Mouse (Mus musculus) large intestine, adult 2 months (tissue): ENCODE results near the gene Cct5. TPM values are rescaled to one million over a fixed set of nuclear protein-coding genes. Genes with fewer than 3 reads are reported as not detected.
"Not testable (repeated sequence)": the region's sequence is repeated elsewhere in the genome, so short reads cannot be mapped to it uniquely, and the experiment has no call there.

Experiments used
- DNase-seq: peaks from one replicate; pipeline ENCODE4 v3.0.0-alpha.2; 2012; ENCODE audit warnings: low read depth, low spot score
- WGBS: fragments of 180-500 bp; shearing (Covaris S2); methylation state at CpG from one replicate; pipeline ENCODE4 v1.1.7; 2018; 5-methylcytosine and 5-hydroxymethylcytosine counted together
- polyA plus RNA-seq: library from polyadenylated mRNA; depleted of rRNA; stranded (reverse); fragments of >200 nt; gene quantifications from 2 replicates; pipeline ENCODE4 v1.2.3, GENCODE M21; 2012

Cct5 gene
- polyA plus RNA-seq, 1 experiment, result 91.9 TPM

DNA sequence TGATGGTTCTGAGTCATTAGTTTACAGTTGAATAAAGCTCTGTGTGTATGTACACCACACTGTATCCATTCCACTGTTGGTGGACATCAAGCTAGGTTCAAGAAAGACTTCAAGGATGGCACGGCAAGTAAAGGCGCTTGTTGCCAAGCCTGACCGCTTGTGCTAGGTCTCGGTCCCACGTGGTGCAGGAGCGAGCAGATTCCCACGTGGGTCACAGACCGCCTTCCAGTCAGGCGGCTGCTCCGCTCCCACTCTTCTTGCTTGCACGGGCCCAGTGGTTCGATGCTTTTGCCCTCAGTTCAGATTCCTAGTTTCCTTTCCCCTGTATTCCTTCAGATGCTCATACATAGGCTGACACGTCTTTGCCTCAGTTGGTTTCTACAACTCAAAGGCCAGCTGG lies 1.5 kb upstream of the Cct5 start:
- 83% methylated on average over 13 of the region's 13 CpGs for WGBS
- no peak for DNase-seq

DNA sequence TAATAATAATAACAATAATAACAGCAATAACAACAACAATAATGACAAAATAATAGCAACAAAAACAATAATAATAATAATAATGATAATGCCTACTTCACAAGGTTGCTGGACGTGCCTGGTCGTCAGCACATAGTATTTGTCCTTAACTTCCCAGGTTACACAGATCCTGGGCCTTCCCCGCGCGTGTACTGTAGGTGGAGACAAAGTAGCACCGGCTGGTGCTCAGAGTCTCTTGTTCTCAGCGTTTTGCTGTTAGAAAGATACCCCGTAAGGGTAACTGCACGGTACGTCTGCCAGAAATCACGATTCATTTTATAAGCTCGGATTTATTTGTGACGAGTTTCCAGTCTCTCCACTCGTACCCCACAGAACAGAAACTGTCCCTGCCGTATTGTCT lies 822 bp upstream of the Cct5 start:
- WGBS, result under 1% methylated on average over 15 of the region's 15 CpGs
- peak; percentile 36 for DNase-seq

DNA sequence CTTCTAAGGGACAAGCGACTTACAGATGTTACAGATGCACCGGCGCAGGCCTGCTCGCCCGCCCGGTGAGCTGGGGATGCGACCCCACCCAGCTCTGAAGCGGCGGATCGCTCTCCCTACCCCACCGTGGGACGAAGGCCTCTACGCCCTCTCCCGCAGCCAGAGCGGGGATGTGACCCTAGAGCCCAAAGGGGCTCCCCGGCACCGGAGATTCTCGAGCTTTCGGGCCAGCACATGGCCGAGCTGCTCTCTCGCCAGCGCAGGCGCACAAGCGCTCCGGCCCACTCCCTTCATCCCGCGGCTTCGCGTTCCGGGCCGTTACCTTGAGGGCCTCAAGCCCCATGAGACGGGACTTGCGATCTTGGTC lies 342 bp downstream of the Cct5 start:
- no peak for DNase-seq
- WGBS, result under 1% methylated on average over 33 of the region's 33 CpGs

DNA sequence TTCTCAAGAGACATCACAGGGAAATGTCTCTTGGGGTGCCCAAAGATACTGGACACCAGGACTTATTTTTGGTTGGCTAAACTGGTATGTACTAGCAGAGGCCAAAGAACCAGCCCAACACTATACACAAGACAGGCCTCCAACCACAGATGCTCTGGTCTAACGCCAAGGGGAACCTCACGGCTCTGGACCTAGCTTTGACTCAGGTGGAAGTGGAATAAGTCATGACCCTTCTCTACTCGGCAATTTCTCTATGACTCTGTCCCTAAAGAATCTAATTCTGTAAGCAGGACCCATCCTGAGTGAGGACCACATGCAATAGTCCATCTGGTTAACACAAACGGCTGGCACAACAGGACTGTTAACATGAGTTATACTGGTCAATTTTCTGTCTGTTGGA lies 1.8 kb downstream of the Cct5 start:
- 29% methylated on average over 4 of the region's 4 CpGs for WGBS

DNA sequence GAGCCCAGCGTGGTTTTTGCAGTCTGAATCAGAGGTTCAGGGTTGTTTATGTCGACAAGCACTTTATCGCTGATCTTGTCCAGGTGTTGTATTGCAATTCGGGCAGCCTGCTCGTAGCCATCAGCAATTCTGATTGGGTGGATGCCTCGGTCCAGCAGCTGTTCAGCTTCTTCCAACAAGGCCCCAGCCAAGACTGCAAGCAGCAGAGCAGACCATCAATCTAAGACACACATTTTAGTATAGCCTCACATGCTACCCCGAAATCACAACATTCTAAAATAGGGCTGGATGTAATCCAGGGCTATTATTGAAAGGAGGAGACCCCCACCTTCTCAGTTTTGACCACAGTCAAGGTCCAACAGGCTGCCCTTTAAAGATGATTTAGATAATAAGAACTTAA lies 6.0 kb downstream of the Cct5 start:
- no peak for DNase-seq
- WGBS, result 70% methylated on average over 7 of the region's 7 CpGs

More for the DNA sequence above, 1.8 kb downstream of the Cct5 start:
- no peak for DNase-seq

DNA sequence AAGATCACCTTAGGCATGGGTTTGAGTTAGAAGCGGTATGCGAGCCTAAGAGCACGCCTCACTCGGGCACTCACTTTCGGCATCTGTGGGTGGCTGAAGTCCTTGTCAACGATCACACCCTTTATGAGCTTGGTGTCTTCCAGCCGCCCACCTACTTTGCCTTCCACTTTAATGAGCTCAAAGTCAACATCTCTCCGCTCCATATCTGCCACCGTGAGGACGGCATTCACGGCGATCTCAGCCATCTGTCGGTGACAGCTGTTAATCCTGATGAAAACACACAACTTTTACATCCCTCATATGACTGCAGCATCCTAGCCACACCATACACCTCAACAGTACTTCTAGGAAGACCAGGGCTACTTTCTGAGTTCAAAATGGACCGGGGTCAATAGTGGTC lies 7.3 kb downstream of the Cct5 start:
- 67% methylated on average over 14 of the region's 14 CpGs for WGBS
- DNase-seq, result no peak

DNA sequence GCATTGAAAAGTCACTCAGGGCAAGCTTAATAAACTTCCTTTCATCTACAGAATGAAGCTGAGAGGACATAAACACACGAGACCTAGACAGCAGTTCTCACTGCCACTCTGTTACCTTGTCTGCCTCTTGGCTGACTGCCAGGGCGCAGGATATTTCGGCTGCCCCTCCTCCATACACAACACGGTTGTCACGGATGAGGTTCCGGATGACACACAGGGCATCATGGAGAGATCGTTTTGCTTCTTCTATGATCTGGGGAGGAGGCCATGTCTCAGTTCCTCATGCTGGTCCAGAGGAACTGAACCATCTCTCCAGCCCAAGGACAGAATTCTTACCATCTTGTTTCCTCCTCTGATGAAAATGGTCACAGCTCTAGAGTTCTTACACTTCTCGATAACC lies 9.1 kb downstream of the Cct5 start:
- 78% methylated on average over 8 of the region's 8 CpGs for WGBS
- DNase-seq, result no peak

DNA sequence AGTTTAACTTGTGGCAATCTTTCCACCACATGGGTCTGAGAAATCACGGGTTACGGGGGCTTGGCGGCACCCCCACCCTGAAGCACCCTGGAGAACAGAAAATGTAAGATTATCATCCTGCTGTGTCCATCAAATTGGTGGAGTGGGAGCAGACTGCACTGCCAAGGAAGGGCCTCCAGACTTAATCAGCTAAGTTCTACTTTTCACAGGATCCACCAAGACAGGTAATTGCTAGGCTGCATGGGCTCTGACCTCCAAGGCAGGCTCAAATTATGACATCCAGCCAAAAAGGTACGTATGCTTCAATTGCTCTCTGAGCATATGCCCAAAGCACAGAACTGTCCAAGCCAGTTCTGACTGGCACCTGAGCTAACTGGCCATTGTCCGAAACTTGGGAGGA lies 11.4 kb downstream of the Cct5 start:
- 91% methylated on average over 5 of the region's 5 CpGs for WGBS
- no peak for DNase-seq

DNA sequence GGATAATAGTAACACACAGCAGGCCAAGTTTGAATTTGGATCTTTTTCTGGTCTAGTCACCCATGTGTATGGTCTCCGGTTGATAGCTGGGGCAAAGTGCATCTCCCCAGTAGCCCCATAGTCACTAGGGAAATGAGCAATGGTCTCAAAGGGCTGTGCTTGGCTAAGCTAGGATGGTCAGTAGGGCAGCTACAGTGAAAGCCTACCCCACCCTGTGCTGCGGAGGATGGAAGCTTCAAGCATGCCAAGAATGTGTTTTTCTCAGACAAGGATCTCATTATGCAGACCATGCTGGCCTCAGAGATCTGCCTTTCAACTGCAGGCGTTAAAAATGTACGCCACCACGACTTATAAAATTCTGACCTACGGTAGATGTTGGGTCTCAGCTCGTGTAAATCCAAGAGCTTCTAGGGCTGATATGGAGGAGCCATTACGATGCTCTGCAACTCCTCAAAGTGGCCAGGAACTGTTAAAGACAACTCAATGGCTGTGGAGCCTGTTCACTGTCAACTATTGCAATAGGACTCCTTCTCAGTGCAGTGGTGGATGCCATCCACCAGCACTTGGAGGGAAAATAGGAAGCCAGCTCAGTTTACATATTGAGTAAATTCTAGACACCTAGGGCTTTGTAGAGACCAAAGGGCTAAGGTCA lies 12.5 kb downstream of the Cct5 start:
- no peak for DNase-seq
- WGBS, result 63% methylated on average over 8 of the region's 8 CpGs

DNA sequence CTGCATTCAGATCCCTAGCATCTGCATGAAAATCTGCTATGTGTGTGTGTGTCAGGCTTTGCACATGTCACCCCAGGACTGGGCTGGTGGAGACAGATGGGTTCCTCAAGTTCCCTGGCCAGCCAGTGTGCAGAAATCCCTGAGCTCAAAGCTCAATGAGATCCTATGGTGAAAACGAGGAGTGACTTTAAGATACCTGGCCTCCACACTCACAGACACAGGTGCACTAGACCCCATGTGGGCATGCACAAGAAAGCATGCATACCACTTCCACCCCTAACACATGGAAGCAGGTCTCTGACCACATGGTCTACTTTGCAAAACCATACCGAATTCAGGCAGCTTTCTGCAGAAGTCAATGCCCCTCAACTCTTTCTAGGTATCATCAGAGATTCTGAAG lies 13.8 kb downstream of the Cct5 start:
- 60% methylated on average over 2 of the region's 2 CpGs for WGBS
- DNase-seq, result no peak

DNA sequence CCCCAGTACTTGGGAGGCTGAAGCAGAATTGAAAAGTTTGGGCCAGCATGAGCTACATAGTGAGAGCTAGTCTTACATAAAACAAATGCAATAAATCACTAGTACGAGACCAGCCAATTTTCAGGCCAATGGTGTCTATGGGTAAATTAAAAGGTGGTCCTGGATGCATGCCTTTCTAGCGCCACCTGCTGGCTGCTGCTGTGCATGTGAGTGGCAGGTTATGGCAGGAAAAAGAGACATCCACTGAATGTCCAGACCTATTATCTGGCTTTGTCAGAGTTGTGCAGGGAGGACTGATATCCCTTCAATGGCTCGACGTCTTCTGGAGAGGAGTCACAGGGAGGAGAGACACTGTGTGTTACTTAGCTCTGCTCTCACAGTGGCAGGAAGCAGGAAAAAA lies 15.1 kb downstream of the Cct5 start:
- DNase-seq, result peak; percentile 73
- WGBS, result under 1% methylated on average over 4 of the region's 4 CpGs

DNA sequence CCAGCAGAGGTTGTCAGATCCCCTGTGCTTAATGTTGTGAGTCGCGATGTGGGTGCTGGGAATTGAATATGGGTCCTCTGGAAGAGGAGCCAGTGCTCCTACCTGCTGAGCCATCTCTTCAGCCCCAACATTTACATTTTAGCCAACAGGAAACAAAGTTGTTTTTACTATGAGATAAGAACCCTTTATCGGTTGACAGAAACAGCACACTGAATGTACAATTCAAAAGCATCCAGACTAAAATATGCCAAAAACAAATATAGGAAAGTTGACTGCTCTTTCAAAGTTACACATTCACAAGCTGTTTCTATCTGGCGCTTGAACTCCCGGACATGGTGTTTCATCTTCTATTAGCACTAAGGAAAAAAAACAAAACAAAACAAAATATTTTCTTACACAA lies 15.5 kb downstream of the Cct5 start:
- DNase-seq, result no peak

DNA sequence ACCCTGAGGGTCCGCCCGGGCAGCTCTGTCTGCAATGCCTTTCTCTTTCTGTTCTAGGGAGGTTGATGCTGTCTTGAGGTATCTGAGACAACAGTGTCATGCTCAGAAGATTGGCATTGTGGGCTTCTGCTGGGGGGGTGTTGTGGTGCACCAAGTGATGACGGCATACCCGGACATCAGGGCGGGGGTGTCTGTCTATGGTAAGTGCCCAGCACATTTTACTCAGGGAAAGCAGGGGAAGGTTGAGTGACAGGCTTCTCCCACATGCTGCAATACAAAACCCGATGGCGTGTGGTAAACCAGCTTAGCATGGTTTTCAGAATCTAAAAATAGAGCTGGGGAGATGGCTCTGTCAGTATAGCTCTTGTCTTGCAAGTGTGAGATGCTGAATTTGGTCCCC lies 16.4 kb downstream of the Cct5 start:
- WGBS, result 86% methylated on average over 7 of the region's 7 CpGs

More for the DNA sequence above, 15.5 kb downstream of the Cct5 start:
- WGBS, result 68% methylated on average over 5 of the region's 5 CpGs

DNA sequence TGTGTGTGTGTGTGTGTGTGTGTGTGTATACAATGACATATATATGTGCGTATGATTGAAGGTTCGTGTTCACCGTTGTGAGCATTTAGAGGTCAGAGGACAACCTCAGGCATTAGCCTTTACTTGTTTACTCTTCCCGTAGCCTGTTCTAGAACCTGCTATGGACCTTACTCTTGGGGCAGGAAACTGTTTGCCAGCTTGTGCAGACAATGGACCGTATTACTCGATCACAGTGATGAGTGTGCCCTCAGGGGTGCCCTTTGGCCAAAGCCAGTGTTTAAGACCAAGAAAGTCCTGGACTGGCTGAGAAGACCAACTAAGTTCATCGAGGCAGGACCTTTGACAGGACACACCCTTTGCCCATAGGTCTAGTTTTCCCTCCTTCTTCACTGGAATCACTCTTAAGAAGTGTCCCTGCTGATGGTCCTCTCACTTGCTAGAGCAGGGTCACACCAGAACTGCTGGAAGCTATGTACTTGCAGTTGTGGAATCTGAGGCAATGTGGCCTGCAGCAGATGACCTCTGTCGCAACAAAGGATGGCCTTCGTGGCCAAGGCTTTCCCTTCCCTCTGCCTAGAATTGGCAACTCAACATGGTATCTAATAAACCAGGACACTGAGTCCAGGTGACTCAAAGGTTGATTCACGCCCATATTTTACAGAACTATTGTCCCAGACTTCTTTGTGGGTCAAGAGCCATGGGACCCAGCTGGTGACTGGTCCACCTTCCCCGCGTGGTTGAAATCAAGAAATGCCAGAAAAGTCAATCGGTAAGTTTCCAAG lies 18.1 kb downstream of the Cct5 start:
- no peak for DNase-seq

More for the DNA sequence above, 16.4 kb downstream of the Cct5 start:
- no peak for DNase-seq

DNA sequence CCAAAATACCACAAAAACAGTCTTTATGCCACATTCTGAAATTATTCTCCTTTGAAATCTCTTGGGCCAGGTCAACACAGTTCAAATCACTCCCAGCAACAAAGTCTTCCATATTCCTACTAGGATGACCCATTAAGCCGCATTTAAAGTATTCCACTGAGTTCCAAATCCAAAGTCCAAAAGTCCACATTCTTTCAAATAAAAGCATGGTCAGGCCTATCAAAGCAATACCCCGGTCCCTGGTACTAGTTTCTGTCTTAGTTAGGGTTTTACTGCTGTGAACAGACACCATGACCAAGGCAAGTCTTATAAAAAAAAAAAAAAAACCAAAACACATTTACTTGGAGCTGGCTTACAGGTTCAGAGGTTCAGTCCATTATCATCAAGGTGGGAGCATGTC lies 20.5 kb downstream of the Cct5 start:
- 70% methylated on average over 2 of the region's 2 CpGs for WGBS
- DNase-seq, result not testable (repeated sequence)

More for the DNA sequence above, 18.1 kb downstream of the Cct5 start:
- WGBS, result 64% methylated on average over 13 of the region's 13 CpGs

DNA sequence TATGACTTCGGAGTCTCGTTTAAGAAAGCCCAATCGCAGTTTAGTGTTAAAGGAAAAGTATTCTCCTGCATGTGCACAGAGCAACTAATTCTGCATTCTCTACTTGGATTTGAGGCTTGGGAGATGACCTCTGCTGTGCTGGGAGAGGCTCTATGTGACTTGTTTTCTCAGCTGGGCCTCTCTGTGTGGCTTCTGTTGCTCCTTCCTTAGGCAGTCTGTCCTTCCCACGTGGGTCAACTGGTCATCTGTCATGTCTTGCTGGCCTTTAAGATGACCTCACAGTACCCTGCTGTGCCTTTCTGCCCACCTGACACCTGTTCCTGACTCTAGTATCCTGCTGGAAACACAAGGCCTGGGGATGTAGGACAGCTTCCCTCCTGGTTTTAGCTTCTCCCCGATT lies 25.5 kb downstream of the Cct5 start:
- 83% methylated on average over 5 of the region's 5 CpGs for WGBS
- no peak for DNase-seq

DNA sequence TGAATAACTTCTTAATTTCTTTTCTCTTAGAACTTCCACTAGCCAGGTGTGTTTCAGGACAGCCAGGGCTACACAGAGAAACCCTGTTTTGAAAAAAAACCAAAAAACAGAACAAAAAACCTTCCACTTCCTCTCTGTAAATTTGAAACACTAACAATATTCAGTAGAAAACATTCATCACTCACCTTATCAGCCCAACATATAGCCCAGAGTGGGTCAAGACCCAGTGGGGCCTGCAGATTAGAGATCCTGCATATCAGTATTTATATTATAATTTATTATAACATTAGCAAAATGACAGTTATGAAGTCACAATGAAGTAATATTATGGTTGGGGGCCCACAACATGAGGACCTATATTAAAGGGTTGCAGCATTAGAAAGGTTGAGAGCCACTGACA lies 27.9 kb downstream of the Cct5 start:
- no peak for DNase-seq

DNA sequence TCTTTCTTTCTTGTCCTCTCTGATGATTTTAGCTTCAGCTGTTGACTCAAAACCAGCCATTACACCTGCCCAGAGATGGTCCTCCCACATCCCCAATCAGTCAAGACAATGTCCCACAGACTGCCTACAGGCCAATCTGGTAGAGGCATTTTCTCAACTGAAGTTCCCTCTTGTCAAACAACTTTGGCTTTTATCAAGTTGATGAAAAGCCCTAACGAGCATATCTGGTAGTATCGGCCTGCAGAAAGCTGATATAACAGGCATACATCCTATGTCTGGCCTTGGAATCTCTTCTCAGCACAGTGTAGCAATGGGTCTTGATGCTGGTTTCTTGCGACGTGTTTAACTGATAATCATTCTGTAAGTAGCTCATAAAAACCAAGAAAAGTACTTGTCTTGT lies 28.3 kb downstream of the Cct5 start:
- WGBS, result 92% methylated on average over 4 of the region's 4 CpGs
- DNase-seq, result no peak

DNA sequence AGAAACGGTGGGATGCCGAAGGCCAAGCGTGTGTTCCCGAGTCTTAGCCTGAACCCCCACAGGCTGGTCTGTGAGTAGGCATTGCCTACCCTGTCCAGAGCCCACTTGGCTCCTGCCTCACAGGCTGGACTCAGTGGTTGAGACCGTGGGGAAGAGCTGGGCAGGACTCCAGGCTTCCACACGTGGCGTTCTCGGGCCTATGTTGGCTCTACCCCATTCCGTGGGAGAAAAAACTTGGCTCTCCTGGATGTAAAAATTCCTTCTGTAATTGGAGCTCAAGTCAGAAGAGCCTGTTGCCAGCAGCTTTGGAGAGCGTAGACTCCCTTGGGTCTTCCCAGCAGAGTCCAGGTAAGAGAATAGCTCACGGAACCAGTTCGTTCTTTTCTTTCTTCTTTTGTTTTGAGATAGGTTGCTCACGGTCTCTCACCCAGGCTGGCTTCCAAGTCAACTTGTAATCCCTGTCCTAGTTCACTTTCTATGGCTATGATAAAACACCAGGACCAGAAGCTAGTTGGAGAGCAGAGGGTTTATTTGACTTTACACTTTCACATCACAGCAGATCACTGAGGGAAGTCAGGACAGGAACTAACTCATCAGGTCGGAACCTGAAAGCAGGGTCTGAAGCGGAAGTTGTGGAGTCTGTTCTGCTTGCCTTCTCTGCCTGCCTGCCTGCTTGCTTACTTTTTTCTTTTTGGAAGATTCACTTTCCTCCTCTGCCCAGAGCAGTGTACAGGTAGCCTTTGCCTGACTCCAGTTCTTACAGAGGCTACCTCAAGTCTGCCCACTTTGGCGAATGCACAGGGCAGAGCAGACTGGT lies 29.5 kb downstream of the Cct5 start:
- WGBS, result 85% methylated on average over 16 of the region's 16 CpGs
- DNase-seq, result no peak

DNA sequence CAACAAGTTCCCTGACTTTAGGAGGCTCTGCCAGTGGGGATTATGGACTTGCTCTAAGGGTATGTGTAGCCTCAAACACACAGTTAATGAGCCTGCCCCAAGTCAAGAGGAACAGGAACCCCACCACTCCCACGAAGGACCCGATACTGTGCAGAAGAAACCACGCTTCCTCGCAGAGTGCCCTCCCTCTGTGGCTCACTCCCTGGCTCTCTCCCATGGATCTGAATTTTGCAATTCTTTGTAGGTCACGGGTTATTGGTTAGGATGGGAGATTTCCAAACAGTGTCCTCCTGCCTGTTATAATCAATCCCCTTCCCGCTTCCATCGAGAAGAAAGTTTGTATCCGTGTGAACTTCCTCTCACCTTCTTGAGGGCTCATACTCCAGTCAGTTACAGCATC lies 30.6 kb downstream of the Cct5 start:
- WGBS, result 90% methylated on average over 8 of the region's 8 CpGs
- DNase-seq, result no peak
